Mouse (Mus musculus) kidney, adult 2 months (tissue): Measurements from ENCODE around the gene Disp2. TPM values are rescaled to one million over a fixed set of nuclear protein-coding genes. Genes with fewer than 3 reads are reported as not detected.

Source experiments
- DNase-seq: peaks from one replicate; pipeline ENCODE4 v3.0.0; 2021
- H3K27ac ChIP-seq: fragments of 200-500 bp; 2 replicates; pipeline ENCODE4 v1.5.1; 2012; ENCODE audit warnings: low read depth, low read length, control low read depth, inconsistent platforms; ENCODE audit not compliant: insufficient read depth
- H3K27me3 ChIP-seq: fragments of 200-500 bp; replicated peaks from 2 replicates; pipeline ENCODE4 v1.6.1; 2012; ENCODE audit warnings: mild to moderate bottlenecking, moderate library complexity, low read length, inconsistent platforms; ENCODE audit not compliant: control insufficient read depth, insufficient read depth
- H3K36me3 ChIP-seq: fragments of 200-500 bp; 2 replicates; pipeline ENCODE4 v1.6.1; 2012; ENCODE audit warnings: mild to moderate bottlenecking, moderate library complexity, low read length, inconsistent platforms; ENCODE audit not compliant: control insufficient read depth, insufficient read depth
- H3K4me1 ChIP-seq: fragments of 200-500 bp; 2 replicates; pipeline ENCODE4 v1.6.1; 2011; ENCODE audit warnings: low read length; ENCODE audit not compliant: control insufficient read depth, insufficient read depth
- H3K4me3 ChIP-seq: fragments of 200-500 bp; 2 replicates; pipeline ENCODE4 v1.5.1; 2011; ENCODE audit warnings: mild to moderate bottlenecking, low read depth, low read length, control low read depth; ENCODE audit not compliant: insufficient read depth
- CTCF ChIP-seq: fragments of 200-500 bp; conservative IDR thresholded peaks from 2 replicates; pipeline ENCODE4 v1.5.1; 2011; ENCODE audit warnings: low read depth, mild to moderate bottlenecking, control low read depth, low read length, moderate library complexity, mixed read lengths; ENCODE audit not compliant: insufficient read depth, insufficient read length
- POLR2A ChIP-seq: fragments of 200-500 bp; IDR thresholded peaks from one replicate; pipeline ENCODE4 v1.6.1; 2011; ENCODE audit warnings: low read depth, low read length, control low read depth
- WGBS: fragments of 180-500 bp; shearing (Covaris S2); methylation state at CpG from one replicate; pipeline ENCODE4 v1.1.7; 2018; 5-methylcytosine and 5-hydroxymethylcytosine counted together
- polyA plus RNA-seq: library from polyadenylated mRNA; depleted of rRNA; stranded (reverse); fragments of >200 nt; gene quantifications from 2 replicates; pipeline ENCODE4 v1.2.3, GENCODE M21; 2012; rRNA removed

Gene Disp2
- polyA plus RNA-seq = 0.35 and 0.67 TPM in 2 replicates

GRCm38 (mm10) chr2:118779504-118780480 lies at the start of gene Disp2:
Gene Disp2 (plus strand): TSS chr2:118779719.
- H3K4me3 ChIP-seq = peak within 1 kb of the TSS; percentile 53
- no peaks in the 10 kb centered on the region for H3K36me3 ChIP-seq
- H3K4me1 ChIP-seq = no peaks in the 10 kb centered on the region
- WGBS = 13% methylated on average over 39 of the region's 39 CpGs
- no peak within 1 kb of the TSS for H3K27ac ChIP-seq
- TF ChIP-seq POLR2A (no peak), CTCF (peak; percentile 43; the same call in 1 of the 2 replicates)
- no peaks in the 10 kb centered on the region for H3K27me3 ChIP-seq
- peak; percentile 96 for DNase-seq

- no peaks in the 10 kb centered on the region for H3K27me3 ChIP-seq
- no peak for DNase-seq
- 36% methylated on average over 8 of the region's 8 CpGs for WGBS
- no peaks in the 10 kb centered on the region for H3K36me3 ChIP-seq
- TF ChIP-seq POLR2A (no peak), CTCF (no peak)
- no peaks in the 10 kb centered on the region for H3K4me1 ChIP-seq
- H3K4me3 ChIP-seq = no peak overlapping the region
- no peak overlapping the region for H3K27ac ChIP-seq
Observed at GRCm38 (mm10) chr2:118729816-118730621, 49.5 kb upstream of the Disp2 start.

- peak; percentile 80 for DNase-seq
- Histone ChIP-seq H3K4me1 (no peaks in the 10 kb centered on the region), H3K4me3 (no peak overlapping the region), H3K36me3 (no peaks in the 10 kb centered on the region), H3K27ac (no peak overlapping the region), H3K27me3 (no peaks in the 10 kb centered on the region)
- WGBS = 9% methylated on average over 3 of the region's 3 CpGs
- peak; percentile 76 for TF ChIP-seq CTCF
- TF ChIP-seq POLR2A = no peak
Observed at GRCm38 (mm10) chr2:118730622-118730915, 49.0 kb upstream of the Disp2 start.

- Histone ChIP-seq H3K36me3 (no peaks in the 10 kb centered on the region), H3K27me3 (no peaks in the 10 kb centered on the region), H3K4me3 (no peak overlapping the region), H3K4me1 (no peaks in the 10 kb centered on the region), H3K27ac (no peak overlapping the region)
- DNase-seq = no peak
- TF ChIP-seq POLR2A (no peak), CTCF (no peak)
- 84% methylated on average over 5 of the region's 5 CpGs for WGBS
Observed at GRCm38 (mm10) chr2:118731981-118732380, 47.5 kb upstream of the Disp2 start.

GRCm38 (mm10) chr2:118733341-118733740 lies 46.2 kb upstream of the Disp2 start:
- no peak overlapping the region for H3K27ac ChIP-seq
- TF ChIP-seq CTCF (no peak), POLR2A (no peak)
- H3K4me1 ChIP-seq = no peaks in the 10 kb centered on the region
- no peak overlapping the region for H3K4me3 ChIP-seq
- DNase-seq = no peak
- H3K36me3 ChIP-seq = no peaks in the 10 kb centered on the region
- WGBS = 64% methylated on average over 5 of the region's 5 CpGs
- no peaks in the 10 kb centered on the region for H3K27me3 ChIP-seq

GRCm38 (mm10) chr2:118740341-118740740 lies 39.2 kb upstream of the Disp2 start:
- 57% methylated on average over 3 of the region's 3 CpGs for WGBS

GRCm38 (mm10) chr2:118741183-118741582 lies 38.3 kb upstream of the Disp2 start:
- DNase-seq = no peak
- Histone ChIP-seq H3K27me3 (no peaks in the 10 kb centered on the region), H3K36me3 (no peaks in the 10 kb centered on the region), H3K4me3 (no peak overlapping the region), H3K27ac (no peak overlapping the region), H3K4me1 (no peaks in the 10 kb centered on the region; the same call in 1 of the 2 replicates)
- 62% methylated on average over 9 of the region's 9 CpGs for WGBS
- TF ChIP-seq POLR2A (no peak), CTCF (no peak)

More at GRCm38 (mm10) chr2:118740341-118740740, 39.2 kb upstream of the Disp2 start:
- no peak overlapping the region for H3K27ac ChIP-seq
- no peaks in the 10 kb centered on the region for H3K36me3 ChIP-seq
- H3K4me1 ChIP-seq = no peaks in the 10 kb centered on the region; the same call in 1 of the 2 replicates
- no peak for DNase-seq
- no peak for TF ChIP-seq CTCF
- H3K27me3 ChIP-seq = no peaks in the 10 kb centered on the region
- no peak overlapping the region for H3K4me3 ChIP-seq
